Mouse (Mus musculus) brown adipose tissue, adult 24 weeks (tissue): Measurements from ENCODE around the gene Mipol1. TPM values are rescaled to one million over a fixed set of nuclear protein-coding genes. Genes with fewer than 3 reads are reported as not detected.

Source experiments
- H3K27ac ChIP-seq: fragments of 200-500 bp; replicated peaks from 2 replicates; pipeline ENCODE4 v1.5.1; 2012; ENCODE audit warnings: low read depth, mild to moderate bottlenecking, low read length
- H3K4me1 ChIP-seq: fragments of 200-500 bp; 2 replicates; pipeline ENCODE4 v1.6.1; 2012; ENCODE audit warnings: low read length, mixed read lengths; ENCODE audit not compliant: control insufficient read depth, insufficient read depth, insufficient read length
- H3K4me3 ChIP-seq: fragments of 200-500 bp; 2 replicates; pipeline ENCODE4 v1.5.1; 2012; ENCODE audit warnings: low read depth, mild to moderate bottlenecking, low read length, moderate library complexity; ENCODE audit not compliant: insufficient read depth
- polyA plus RNA-seq: library from polyadenylated mRNA; stranded (reverse); fragments of >200 nt; gene quantifications from 2 replicates; pipeline ENCODE4 v1.2.4, GENCODE M21; 2012; ENCODE audit not compliant: missing spikeins, insufficient read depth, insufficient read length

Gene Mipol1
- polyA plus RNA-seq, 1 experiment, result 7.7 TPM

- no peaks in the 10 kb centered on the region; the same call in 1 of the 2 replicates for H3K4me1 ChIP-seq
- no peak overlapping the region for H3K27ac ChIP-seq
- peak overlapping the region; percentile 27 for H3K4me3 ChIP-seq
These were observed 308.6 kb downstream of the Mipol1 start for GRCm38 (mm10) chr12:57538588-57539550.

GRCm38 (mm10) chr12:57539551-57539985 lies 309.3 kb downstream of the Mipol1 start:
- H3K4me1 ChIP-seq, result no peaks in the 10 kb centered on the region; the same call in 1 of the 2 replicates
- peak overlapping the region; percentile 27 for H3K4me3 ChIP-seq
- H3K27ac ChIP-seq, result no peak overlapping the region

GRCm38 (mm10) chr12:57541118-57541517 lies 310.9 kb downstream of the Mipol1 start:
- Histone ChIP-seq H3K27ac (no peak overlapping the region), H3K4me3 (no peak overlapping the region)

GRCm38 (mm10) chr12:57541931-57542745 lies 311.9 kb downstream of the Mipol1 start:
- Histone ChIP-seq H3K27ac (no peak overlapping the region), H3K4me1 (no peaks in the 10 kb centered on the region; the same call in 1 of the 2 replicates), H3K4me3 (no peak overlapping the region)

More at GRCm38 (mm10) chr12:57541118-57541517, 310.9 kb downstream of the Mipol1 start:
- H3K4me1 ChIP-seq, result no peaks in the 10 kb centered on the region; the same call in 1 of the 2 replicates

GRCm38 (mm10) chr12:57542746-57543626 lies 312.8 kb downstream of the Mipol1 start:
- no peak overlapping the region for H3K4me3 ChIP-seq
- no peaks in the 10 kb centered on the region; the same call in 1 of the 2 replicates for H3K4me1 ChIP-seq
- H3K27ac ChIP-seq, result no peak overlapping the region

- Histone ChIP-seq H3K4me1 (no peaks in the 10 kb centered on the region; the same call in 1 of the 2 replicates), H3K4me3 (no peak overlapping the region), H3K27ac (no peak overlapping the region)
These were observed 313.4 kb downstream of the Mipol1 start for GRCm38 (mm10) chr12:57543627-57543991.

GRCm38 (mm10) chr12:57544641-57545370 lies 314.6 kb downstream of the Mipol1 start:
- H3K4me3 ChIP-seq, result peak overlapping the region; percentile 48
- H3K4me1 ChIP-seq, result no peaks in the 10 kb centered on the region; the same call in 1 of the 2 replicates
- H3K27ac ChIP-seq, result no peak overlapping the region

GRCm38 (mm10) chr12:57545371-57546241 lies 315.4 kb downstream of the Mipol1 start:
- H3K27ac ChIP-seq, result no peak overlapping the region
- H3K4me1 ChIP-seq, result no peaks in the 10 kb centered on the region; the same call in 1 of the 2 replicates
- H3K4me3 ChIP-seq, result peak overlapping the region; percentile 33; the same call in 1 of the 2 replicates

Other genes with a start within 250 kb of the Mipol1 start
- not detected in 2 replicates for gene Slc25a21, start 33.0 kb upstream of the Mipol1 start, polyA plus RNA-seq
- gene Prps1l3, start within 50 bp of the Mipol1 start, polyA plus RNA-seq, result 6.5 and 8.0 TPM in 2 replicates